Mouse (Mus musculus): ENCODE data around the gene Hacl1.

Hacl1 gene

GRCm38 (mm10) chr14:31662555-31663211 is 21.6 kb upstream of the Hacl1 start:
- DNase-seq (ENCODE audit: extremely low spot score), result peak; percentile 52

- DNase-seq (ENCODE audit: extremely low spot score), result peak; percentile 82
Measured at GRCm38 (mm10) chr14:31661671-31662554, 20.8 kb upstream of the Hacl1 start.

GRCm38 (mm10) chr14:31660312-31661093 is 19.4 kb upstream of the Hacl1 start:
- DNase-seq (ENCODE audit: extremely low spot score), result no peak

GRCm38 (mm10) chr14:31659501-31660181 is 18.6 kb upstream of the Hacl1 start:
- no peak for DNase-seq (ENCODE audit: extremely low spot score)

DNA sequence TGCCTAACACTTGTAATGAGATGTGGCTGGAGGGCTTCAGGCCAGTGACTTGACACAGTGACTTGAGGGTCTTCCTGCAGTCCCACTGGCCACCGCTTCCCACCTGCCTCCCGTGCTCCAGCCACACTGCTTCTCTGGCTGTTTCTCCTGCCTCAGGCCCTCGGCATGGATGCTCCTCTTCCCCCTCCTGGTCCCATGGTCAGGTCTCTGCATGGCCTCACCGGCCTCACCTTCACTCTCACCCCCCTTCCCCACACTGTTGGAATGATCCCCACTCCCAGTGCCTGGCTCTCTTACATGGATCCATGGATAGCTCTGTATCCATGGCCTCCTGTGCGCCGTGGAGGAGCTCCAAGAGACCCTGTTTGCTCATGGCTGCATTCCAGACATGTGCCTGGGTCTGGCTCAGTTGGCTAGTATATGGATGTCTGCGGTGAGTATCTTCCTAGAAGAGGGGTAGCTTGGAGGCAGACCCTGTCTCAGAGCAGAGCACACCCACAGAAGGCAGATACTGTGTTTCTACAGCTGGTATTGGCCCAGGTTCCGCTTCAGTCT is 17.1 kb upstream of the Hacl1 start:
- no peak for DNase-seq (ENCODE audit: extremely low spot score)

DNA sequence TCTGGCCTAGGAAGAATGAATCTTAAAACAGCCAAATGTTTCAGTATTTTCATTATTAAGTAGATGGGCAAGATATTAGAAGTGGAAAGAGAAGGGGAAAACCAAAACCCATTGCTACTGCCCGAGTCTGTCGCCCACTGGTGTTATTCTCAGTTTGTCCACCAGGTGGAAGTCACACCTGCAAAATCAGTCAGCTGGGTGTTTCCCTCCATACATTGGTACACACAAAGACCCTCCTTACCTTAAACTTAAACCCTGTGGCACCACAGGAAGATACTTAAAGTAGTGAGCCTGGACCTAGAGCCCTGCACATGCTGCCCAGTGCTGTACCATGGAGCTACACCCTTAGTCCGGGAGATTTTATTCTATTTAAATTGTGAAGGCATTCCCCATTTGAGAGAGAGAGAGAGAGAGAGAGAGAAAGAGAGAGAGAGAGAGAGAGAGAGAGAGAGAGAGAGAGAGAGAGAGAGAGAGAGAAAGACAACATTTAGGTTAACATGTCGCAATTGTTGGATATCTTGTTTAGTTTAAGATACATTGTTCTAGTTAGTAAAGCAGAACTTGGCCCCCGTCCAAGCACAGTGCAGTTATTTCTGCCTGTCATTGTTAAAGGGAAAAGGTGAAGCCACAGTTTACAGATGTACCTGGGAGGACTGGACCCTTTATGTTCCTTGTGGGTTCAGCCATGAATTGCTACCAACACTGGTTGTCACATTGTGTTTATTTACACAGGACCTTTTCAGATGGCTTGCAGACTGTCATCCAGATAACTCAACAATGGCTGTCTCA is 16.0 kb upstream of the Hacl1 start:
- DNase-seq (ENCODE audit: extremely low spot score), result peak; percentile 76

DNA sequence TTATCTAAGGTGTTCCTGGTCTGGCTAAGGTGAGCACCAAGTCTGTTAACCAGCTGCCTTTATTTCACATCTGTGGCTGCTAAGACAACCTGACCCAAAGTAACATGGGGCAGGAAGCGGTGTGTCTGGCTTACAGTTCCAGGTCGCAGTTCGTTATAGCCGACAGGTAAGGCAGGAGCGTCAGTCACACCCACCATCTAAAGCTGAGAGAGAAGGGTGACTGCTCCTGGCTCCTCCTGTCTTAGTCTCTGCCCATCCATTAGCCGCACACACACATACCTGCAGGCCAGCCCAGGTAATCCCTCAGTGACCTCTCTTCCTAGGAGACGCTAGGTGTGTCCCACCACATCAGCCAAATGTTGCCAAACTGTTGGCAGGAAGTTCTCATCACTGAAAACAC is 15.3 kb upstream of the Hacl1 start:
- DNase-seq (ENCODE audit: extremely low spot score), result no peak

DNA sequence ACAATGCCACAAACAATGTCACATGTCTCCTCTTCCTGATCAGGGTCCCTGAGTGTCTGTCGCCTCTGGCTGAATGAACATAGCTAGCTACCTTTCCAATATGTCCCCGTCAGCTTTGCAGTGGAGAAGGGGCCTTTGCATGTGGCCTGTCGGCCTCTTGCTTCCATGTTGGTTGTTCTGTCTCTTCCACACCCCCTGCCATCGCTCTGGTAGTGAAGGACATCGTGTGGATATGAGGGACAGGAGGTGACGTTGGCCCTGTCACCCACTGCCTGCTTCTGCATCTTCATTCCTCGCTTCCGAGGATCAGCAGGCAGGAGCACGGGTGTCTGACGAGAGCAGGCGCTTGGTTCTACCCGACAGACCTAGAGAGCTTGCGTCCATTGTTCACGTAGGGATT is 14.3 kb upstream of the Hacl1 start:
- DNase-seq (ENCODE audit: extremely low spot score), result no peak

DNA sequence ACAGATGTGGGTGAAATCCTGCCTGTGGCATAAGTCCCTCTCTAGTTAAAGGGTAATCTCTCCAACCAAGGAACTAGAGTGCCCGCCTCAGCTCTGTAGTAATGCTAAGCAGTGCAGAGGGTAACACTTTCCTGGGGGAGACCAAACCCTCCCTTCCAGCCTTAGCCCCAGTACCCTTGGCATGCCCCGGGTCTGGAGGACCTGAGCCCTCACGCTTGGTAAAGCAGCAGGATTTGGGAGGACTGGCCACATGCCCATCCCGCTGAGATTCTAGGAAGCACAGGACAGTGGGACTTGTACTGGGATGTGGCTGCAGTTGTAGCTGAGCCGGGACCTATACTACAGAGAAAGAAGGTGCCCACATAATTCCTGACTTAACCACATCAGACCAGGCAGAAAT is 13.7 kb upstream of the Hacl1 start:
- no peak for DNase-seq (ENCODE audit: extremely low spot score)

DNA sequence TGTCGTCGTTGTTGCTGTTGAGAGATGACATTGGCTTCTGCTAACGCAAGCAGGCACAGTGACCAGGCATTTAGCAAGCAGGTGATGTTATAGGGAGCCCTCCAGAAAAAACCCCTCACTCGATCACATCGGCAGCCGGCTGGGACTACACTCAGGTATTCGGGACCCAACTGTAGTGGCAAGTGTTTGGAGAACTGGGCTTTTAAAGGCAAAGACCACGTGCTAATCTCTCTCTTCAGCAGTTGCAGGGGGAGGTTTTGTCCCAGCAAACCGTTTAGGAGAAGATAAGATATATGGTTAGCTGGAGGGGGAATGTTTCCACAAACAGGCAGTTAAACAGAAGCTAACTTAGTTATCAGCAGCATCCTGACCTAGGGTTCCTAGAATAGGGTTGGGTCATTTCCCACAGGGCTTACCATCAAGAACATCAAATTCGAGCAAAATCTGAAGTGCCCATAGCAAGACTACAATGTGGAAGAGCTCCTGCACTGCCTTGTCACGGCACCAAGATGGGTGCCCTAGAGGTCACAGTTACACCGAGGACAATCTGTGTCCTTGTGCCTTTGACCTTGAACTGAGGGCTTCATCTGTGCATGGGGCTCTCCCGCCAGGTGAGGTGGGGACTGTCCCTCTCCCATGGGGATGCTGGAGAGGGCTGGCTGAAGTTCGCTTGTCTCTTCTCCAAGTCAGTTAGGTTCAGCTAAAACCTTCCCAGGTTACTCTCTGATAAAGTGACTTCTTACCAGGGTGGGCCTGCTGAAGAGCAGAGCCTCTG is 12.2 kb upstream of the Hacl1 start:
- no peak for DNase-seq (ENCODE audit: extremely low spot score)

GRCm38 (mm10) chr14:31652624-31653023 is 11.5 kb upstream of the Hacl1 start:
- no peak for DNase-seq (ENCODE audit: extremely low spot score)

DNA sequence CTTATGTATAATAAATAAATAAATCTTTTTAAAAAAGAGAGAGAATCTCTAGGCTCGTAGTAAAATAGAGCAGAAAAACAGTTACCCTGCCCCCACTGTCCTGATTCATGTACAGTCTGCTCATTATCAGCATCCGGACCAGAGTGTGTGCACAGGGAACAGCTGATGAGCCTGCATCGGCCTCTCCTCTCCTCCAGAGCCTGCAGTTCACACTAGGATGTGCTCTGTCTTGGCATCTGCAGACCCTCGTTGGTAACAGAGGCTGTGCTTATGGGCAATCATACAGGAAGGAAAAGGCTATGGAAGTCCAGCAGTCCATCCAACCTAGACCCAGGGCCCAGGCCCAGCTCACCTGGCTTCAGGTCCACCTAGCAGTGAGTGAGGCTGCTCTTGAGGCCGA is 11.0 kb upstream of the Hacl1 start:
- DNase-seq (ENCODE audit: extremely low spot score), result no peak

DNA sequence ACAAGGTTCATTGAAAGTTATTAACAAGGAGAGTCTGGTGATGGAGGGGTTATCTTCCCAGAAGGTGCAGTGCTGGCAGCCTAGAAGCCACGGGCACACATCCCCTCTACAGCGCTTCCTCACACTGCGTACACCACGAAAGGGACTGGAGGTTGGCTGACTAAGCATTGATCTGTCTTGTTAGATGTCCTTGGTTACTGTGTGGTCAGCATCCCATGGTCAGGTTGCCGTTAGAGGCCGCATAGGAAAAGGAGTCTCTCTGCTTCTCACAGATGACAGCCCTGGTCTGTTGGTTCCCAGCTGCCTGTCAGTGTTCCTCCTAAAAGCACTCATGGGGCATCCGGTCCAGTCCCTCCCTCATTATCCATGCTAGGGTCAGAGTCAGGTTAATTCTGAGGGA is 10.1 kb upstream of the Hacl1 start:
- DNase-seq (ENCODE audit: extremely low spot score), result no peak

DNA sequence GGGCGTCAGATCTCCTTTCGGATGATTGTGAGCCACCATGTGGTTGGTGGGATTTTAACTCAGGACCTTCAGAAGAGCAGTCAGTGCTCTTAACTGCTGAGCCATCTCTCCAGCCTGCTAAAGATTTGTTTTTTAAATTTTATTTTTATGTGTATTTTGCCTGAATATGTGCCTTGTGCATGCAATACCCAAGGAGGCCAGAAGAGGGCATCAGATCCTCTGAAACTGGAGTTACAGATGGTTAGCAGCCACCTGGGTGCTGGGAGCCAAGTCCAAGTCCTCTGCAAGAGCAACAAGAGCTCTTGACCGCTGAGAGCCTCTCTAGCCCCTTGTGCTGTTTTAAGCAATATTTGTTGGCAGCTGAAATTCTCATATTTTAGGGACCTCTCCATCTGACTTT is 9.3 kb upstream of the Hacl1 start:
- DNase-seq (ENCODE audit: extremely low spot score), result no peak

GRCm38 (mm10) chr14:31647991-31648390 is 6.9 kb upstream of the Hacl1 start:
- DNase-seq (ENCODE audit: extremely low spot score), result no peak

DNA sequence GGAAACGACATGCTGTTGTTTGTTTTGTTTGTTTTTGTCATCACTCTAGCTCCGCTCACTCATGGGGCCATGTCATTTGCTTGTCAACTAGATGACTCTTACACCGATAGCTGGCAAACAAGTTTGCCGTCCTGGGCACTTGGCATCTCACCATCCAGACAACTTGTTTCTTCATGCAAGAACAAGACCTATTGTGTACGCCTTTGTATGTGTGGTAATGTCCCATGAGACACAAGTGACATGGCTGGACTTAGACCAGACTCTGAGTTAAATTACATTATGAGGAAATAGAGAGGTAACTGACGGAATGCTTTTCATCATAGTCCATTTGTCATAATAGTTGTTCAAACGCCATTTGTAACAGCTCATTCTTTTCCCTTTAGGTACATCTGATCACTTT is 4.8 kb upstream of the Hacl1 start:
- no peak for DNase-seq (ENCODE audit: extremely low spot score)

GRCm38 (mm10) chr14:31644931-31645547 is 4.0 kb upstream of the Hacl1 start:
- no peak for DNase-seq (ENCODE audit: extremely low spot score)

DNA sequence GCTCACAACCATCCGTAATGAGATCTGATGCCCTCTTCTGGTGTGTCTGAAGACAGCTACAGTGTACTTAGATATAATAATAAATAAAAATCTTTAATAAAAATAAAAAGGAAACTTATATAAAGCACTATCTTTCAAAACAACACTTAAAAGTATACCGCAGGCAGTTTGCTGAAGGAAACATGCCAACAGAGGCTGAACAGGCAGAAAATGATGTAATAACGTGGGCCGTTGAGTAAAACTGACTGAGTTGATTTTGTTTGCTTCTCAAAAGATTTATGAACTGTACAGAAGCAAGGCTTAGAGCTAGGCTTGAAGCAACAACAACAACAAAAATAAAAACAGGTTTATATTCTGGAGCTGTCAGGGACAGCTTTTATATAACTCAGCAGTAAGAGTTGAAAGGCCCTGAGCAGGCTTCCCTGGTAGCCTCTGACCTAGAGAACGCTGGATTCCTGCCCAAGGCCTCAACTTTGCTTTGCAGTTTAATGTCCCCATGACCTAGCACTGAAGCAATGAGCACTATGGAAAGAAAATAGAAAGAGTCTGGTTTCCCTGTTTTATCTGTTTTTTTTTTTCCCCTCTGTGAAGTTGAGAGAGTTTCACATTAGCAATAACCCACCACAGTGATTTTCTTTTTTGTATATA is 3.2 kb upstream of the Hacl1 start:
- no peak for DNase-seq (ENCODE audit: extremely low spot score)

GRCm38 (mm10) chr14:31641506-31642155 is 545 bp upstream of the Hacl1 start:
- no peak for DNase-seq (ENCODE audit: extremely low spot score)
